Mouse (Mus musculus) heart, postnatal 0 days (tissue): ENCODE results near the gene Atp2c2.

ENCODE experiments used
- CTCF ChIP-seq: IDR thresholded peaks from 2 replicates; pipeline ENCODE4 v1.5.1; 2016; ENCODE audit warnings: antibody characterized with exemption, control low read depth, low read depth
- EP300 ChIP-seq: IDR thresholded peaks from 2 replicates; pipeline ENCODE4 v1.6.1; 2016; ENCODE audit warnings: antibody characterized with exemption, low read depth

DNA sequence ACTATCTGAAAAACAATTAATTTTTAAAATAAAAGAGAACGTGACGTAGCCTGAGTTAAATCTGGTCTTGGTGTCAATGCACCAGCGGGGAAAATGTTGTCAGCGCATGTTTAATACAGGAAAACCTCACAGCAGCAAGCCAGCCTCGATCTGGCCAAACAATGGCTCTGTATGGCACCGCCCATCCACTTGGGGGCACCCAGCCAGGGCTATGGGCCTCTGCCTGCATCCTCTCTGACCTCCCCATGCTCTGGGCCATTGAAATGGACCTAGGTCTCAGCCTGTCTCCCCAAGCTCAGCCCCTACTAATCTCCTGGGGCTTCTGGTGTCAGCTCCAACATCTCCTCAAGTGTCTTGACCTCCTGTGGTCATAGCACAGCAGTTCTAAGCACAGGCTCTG is 37.9 kb upstream of the Atp2c2 start:
- no peak for TF ChIP-seq CTCF
- no peak for TF ChIP-seq EP300
